Mouse (Mus musculus) hindbrain, embryonic 15.5 days (tissue): Measurements from ENCODE around the gene Cped1. TPM values are rescaled to one million over a fixed set of nuclear protein-coding genes. Genes with fewer than 3 reads are reported as not detected.

ENCODE experiments used
- ATAC-seq: fragments of 200-750 bp; cut with Nextera tagmentation; 2 replicates; pipeline ENCODE4 v1.8.0; 2017; ENCODE audit warnings: low read depth, moderate number of reproducible peaks, moderate TSS enrichment; ENCODE audit not compliant: low FRiP score
- H3K27ac ChIP-seq: fragments of 300-500 bp; sonication (generic); replicated peaks from 2 replicates; pipeline ENCODE4 v1.5.1; 2015; ENCODE audit warnings: mild to moderate bottlenecking, inconsistent platforms
- H3K27me3 ChIP-seq: fragments of 300-500 bp; sonication (generic); 2 replicates; pipeline ENCODE4 v1.6.1; 2015; ENCODE audit warnings: control low read depth, inconsistent platforms
- H3K36me3 ChIP-seq: fragments of 300-500 bp; sonication (generic); 2 replicates; pipeline ENCODE4 v1.6.1; 2015; ENCODE audit warnings: control low read depth, inconsistent platforms
- H3K4me1 ChIP-seq: fragments of 300-500 bp; sonication (generic); replicated peaks from 2 replicates; pipeline ENCODE4 v1.6.1; 2015; ENCODE audit warnings: control low read depth, inconsistent platforms
- H3K4me2 ChIP-seq: fragments of 300-500 bp; sonication (generic); 2 replicates; pipeline ENCODE4 v1.6.1; 2015; ENCODE audit warnings: moderate library complexity, mild to moderate bottlenecking, inconsistent platforms
- H3K4me3 ChIP-seq: fragments of 300-500 bp; sonication (generic); 2 replicates; pipeline ENCODE4 v1.5.1; 2015; ENCODE audit warnings: mild to moderate bottlenecking, inconsistent platforms
- H3K9ac ChIP-seq: fragments of 300-500 bp; sonication (generic); 2 replicates; pipeline ENCODE4 v1.6.1; 2015; ENCODE audit warnings: inconsistent platforms
- H3K9me3 ChIP-seq: fragments of 300-500 bp; sonication (generic); 2 replicates; pipeline ENCODE4 v1.6.1; 2016; ENCODE audit warnings: control low read depth, inconsistent platforms
- WGBS: fragments of 180-500 bp; shearing (Covaris S2); methylation state at CpG from one replicate; pipeline ENCODE4 v1.1.7; 2015; 5-methylcytosine and 5-hydroxymethylcytosine counted together
- polyA plus RNA-seq: library from polyadenylated mRNA; unstranded; fragments of >200 nt; fragmentation: Nextera tagmentation; extraction: Ambion mirVana; gene quantifications from 2 replicates; pipeline ENCODE4 v1.2.1, GENCODE M21; 2015

The Cped1 gene
- polyA plus RNA-seq, 1 experiment from 2014 or later = 3.7 TPM

DNA sequence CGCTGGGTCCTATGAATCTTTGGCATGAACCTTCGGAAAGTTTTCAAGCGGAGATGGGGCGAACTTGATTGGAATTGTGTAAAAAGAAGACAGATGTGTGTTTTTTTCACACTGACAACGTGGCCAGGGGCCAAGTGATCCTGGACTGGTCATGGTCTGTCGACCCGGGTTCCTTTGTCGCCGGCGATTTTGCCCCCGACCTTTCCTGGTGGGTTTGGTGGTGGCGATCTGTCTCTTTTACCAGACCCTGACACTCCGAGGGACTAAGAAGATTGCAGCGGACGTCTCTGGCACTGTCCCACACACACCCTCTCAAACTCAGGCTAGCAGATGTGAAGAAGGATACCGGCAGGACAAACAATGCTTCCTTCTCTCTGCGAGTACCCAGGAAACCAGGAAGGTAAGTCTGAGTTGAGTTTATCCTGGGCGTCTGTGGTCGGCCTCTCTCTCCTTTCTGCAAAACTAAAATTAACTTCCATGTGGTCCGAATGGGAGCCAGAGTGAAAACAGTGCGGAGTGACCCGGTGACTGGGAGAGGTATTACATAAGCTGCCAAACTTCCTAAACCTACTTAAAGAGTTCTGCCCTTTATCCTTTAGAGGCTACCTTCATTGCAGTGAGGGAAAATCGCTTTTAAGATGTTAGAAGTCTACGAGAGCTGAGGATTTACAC lies 1.1 kb downstream of the Cped1 start:
- peaks cover 12% of the 10 kb centered on the region for H3K27me3 ChIP-seq
- H3K4me3 ChIP-seq = peak overlapping the region; percentile 43
- no peaks in the 10 kb centered on the region for H3K9me3 ChIP-seq
- 10% methylated on average over 24 of the region's 24 CpGs for whole genome bisulfite sequencing
- H3K4me1 ChIP-seq = peaks cover 16% of the 10 kb centered on the region
- peak overlapping the region; percentile 81 for H3K4me2 ChIP-seq
- ATAC-seq = no peak
- H3K27ac ChIP-seq = no peak overlapping the region
- no peaks in the 10 kb centered on the region for H3K36me3 ChIP-seq
- no peak overlapping the region for H3K9ac ChIP-seq

- Histone ChIP-seq H3K4me2 (no peak overlapping the region), H3K9me3 (no peaks in the 10 kb centered on the region), H3K27ac (no peak overlapping the region), H3K4me3 (no peak overlapping the region), H3K36me3 (no peaks in the 10 kb centered on the region), H3K27me3 (peaks cover 12% of the 10 kb centered on the region), H3K4me1 (peaks cover 16% of the 10 kb centered on the region), H3K9ac (no peak overlapping the region)
- ATAC-seq = no peak
- WGBS = 86% methylated on average over 2 of the region's 2 CpGs
Observed at GRCm38 (mm10) chr6:21987554-21987953, 1.8 kb downstream of the Cped1 start.

GRCm38 (mm10) chr6:21988296-21988695 lies 2.6 kb downstream of the Cped1 start:
- WGBS = 90% methylated on average over 5 of the region's 5 CpGs
- ATAC-seq = no peak

DNA sequence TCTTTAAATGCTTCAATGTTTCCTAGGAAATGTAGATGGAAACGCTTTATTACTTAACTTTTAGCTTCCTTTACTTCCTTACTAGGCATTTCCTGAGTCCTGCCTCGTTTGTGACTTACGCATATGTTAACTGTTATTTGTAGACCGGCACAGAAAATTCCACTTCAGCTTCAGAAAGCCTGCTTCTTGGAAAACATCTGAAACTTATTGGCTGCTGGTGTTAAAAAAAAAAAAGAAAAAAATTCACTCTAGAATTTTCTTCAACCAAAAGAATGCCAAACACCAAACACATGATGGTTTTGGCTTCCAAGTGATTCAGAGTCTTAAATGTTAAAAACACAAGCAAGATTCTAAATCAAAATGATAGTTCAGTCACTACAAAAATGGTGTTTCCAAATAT lies 3.4 kb downstream of the Cped1 start:
- no peak overlapping the region for H3K4me3 ChIP-seq
- no peak overlapping the region for H3K4me2 ChIP-seq
- no peaks in the 10 kb centered on the region for H3K36me3 ChIP-seq
- peaks cover 12% of the 10 kb centered on the region for H3K27me3 ChIP-seq
- no peak overlapping the region for H3K27ac ChIP-seq
- ATAC-seq = no peak
- peaks cover 16% of the 10 kb centered on the region for H3K4me1 ChIP-seq
- no peak overlapping the region for H3K9ac ChIP-seq
- 87% methylated on average over 4 of the region's 4 CpGs for WGBS
- H3K9me3 ChIP-seq = no peaks in the 10 kb centered on the region

More at GRCm38 (mm10) chr6:21988296-21988695, 2.6 kb downstream of the Cped1 start:
- Histone ChIP-seq H3K9ac (no peak overlapping the region), H3K27ac (no peak overlapping the region), H3K4me2 (no peak overlapping the region), H3K4me1 (peaks cover 16% of the 10 kb centered on the region), H3K36me3 (no peaks in the 10 kb centered on the region), H3K4me3 (no peak overlapping the region), H3K9me3 (no peaks in the 10 kb centered on the region), H3K27me3 (peaks cover 12% of the 10 kb centered on the region)

- 79% methylated on average over 9 of the region's 9 CpGs for WGBS
- H3K9me3 ChIP-seq = no peaks in the 10 kb centered on the region
Observed at GRCm38 (mm10) chr6:21990181-21991135, 4.7 kb downstream of the Cped1 start.

GRCm38 (mm10) chr6:21991151-21991550 lies 5.4 kb downstream of the Cped1 start:
- H3K9me3 ChIP-seq = no peaks in the 10 kb centered on the region
- H3K27me3 ChIP-seq = peaks cover 12% of the 10 kb centered on the region
- no peak overlapping the region for H3K9ac ChIP-seq
- WGBS = 86% methylated on average over 4 of the region's 4 CpGs
- H3K36me3 ChIP-seq = no peaks in the 10 kb centered on the region
- no peak overlapping the region for H3K27ac ChIP-seq
- no peak for ATAC-seq
- peaks cover 7% of the 10 kb centered on the region for H3K4me1 ChIP-seq
- H3K4me2 ChIP-seq = no peak overlapping the region
- no peak overlapping the region for H3K4me3 ChIP-seq

More at GRCm38 (mm10) chr6:21990181-21991135, 4.7 kb downstream of the Cped1 start:
- Histone ChIP-seq H3K27me3 (peaks cover 12% of the 10 kb centered on the region), H3K27ac (no peak overlapping the region), H3K4me1 (peaks cover 12% of the 10 kb centered on the region), H3K9ac (no peak overlapping the region), H3K36me3 (no peaks in the 10 kb centered on the region), H3K4me2 (no peak overlapping the region), H3K4me3 (no peak overlapping the region)
- no peak for ATAC-seq

DNA sequence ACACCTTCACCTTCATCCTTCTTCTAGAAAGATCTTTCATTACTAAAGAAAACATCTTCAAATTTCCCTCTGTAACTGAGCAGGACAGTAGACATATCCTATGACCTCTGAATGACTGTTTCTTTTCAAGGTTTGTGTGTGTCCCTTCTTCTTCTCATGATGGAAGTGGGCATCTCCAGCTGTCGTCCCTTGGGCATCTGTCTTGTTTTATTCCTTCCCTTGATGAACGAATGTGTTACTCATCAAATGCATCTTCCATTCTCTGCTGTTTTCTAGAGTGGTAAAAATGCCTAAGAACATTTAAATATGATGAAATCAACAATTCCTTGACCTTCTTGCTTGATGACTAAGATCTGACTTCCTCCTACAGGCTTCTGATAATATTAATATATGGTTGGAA lies 7.4 kb downstream of the Cped1 start:
- no peaks in the 10 kb centered on the region for H3K9me3 ChIP-seq
- H3K27ac ChIP-seq = no peak overlapping the region
- 85% methylated on average over 2 of the region's 2 CpGs for WGBS
- no peak for ATAC-seq
- no peak overlapping the region for H3K4me3 ChIP-seq
- no peaks in the 10 kb centered on the region for H3K4me1 ChIP-seq
- 0 out of 2 replicates have a peak, but pooled peaks cover 3% of the 10 kb centered on the region for H3K27me3 ChIP-seq
- H3K4me2 ChIP-seq = no peak overlapping the region
- no peak overlapping the region for H3K9ac ChIP-seq
- H3K36me3 ChIP-seq = no peaks in the 10 kb centered on the region

- Histone ChIP-seq H3K4me3 (no peak overlapping the region), H3K4me2 (no peak overlapping the region), H3K27me3 (no peaks in the 10 kb centered on the region), H3K36me3 (no peaks in the 10 kb centered on the region), H3K9me3 (no peaks in the 10 kb centered on the region), H3K4me1 (no peaks in the 10 kb centered on the region), H3K9ac (no peak overlapping the region), H3K27ac (no peak overlapping the region)
- no peak for ATAC-seq
- 64% methylated on average over 4 of the region's 4 CpGs for WGBS
Observed at GRCm38 (mm10) chr6:21998131-21998530, 12.4 kb downstream of the Cped1 start.

DNA sequence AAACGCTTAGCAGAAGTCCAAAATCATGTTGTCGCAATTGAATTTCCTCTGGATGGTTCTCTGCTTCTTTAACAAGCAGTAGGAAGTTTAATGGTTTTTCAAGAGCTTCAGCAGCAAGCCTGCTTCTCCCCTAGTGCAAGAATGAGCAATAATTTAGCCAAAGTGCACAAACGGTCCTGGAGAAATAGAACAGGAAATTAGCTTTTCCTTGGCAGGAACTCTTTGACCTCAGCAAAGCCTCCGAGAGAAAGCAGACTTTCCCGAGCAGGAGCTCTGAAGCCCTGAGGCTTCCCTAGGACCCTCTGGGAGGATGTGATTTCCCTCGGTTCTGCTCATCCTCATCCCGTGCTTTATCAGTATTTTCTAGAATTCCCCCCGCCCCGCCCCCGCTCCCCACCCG lies 13.3 kb downstream of the Cped1 start:
- H3K4me1 ChIP-seq = no peaks in the 10 kb centered on the region
- no peak overlapping the region for H3K9ac ChIP-seq
- H3K27me3 ChIP-seq = no peaks in the 10 kb centered on the region
- 55% methylated on average over 11 of the region's 11 CpGs for WGBS
- H3K9me3 ChIP-seq = no peaks in the 10 kb centered on the region
- H3K4me3 ChIP-seq = no peak overlapping the region
- H3K27ac ChIP-seq = no peak overlapping the region
- ATAC-seq = no peak
- no peaks in the 10 kb centered on the region for H3K36me3 ChIP-seq
- H3K4me2 ChIP-seq = 0 out of 2 replicates have a peak overlapping the region, but pooled peaks have one; percentile 11

DNA sequence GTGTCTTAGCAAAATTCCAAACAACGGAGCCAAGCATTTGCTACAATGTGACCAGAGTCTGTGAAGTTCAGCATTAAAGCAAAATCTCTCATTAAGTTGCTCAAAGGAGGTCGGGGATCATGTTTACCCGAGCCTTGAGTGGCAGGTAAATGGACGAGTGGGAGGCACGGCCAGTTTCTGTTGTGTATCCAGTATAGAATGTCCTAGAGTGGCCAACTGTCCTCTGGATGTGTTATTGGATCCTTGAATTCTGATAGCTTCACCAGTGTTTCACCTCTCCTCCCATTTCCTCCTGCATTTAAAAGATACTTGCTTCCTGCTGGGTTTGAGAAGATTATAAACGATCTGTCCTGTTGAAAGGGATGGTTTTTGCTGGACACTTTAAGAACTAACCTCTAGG lies 14.4 kb downstream of the Cped1 start:
- Histone ChIP-seq H3K9ac (no peak overlapping the region), H3K4me1 (no peaks in the 10 kb centered on the region), H3K27me3 (no peaks in the 10 kb centered on the region), H3K9me3 (no peaks in the 10 kb centered on the region), H3K4me2 (no peak overlapping the region), H3K27ac (no peak overlapping the region), H3K36me3 (no peaks in the 10 kb centered on the region), H3K4me3 (no peak overlapping the region)
- ATAC-seq = no peak
- WGBS = 67% methylated on average over 6 of the region's 6 CpGs

GRCm38 (mm10) chr6:22000881-22001280 lies 15.2 kb downstream of the Cped1 start:
- no peak overlapping the region for H3K27ac ChIP-seq
- H3K4me2 ChIP-seq = no peak overlapping the region
- H3K36me3 ChIP-seq = no peaks in the 10 kb centered on the region
- ATAC-seq = no peak
- no peaks in the 10 kb centered on the region for H3K4me1 ChIP-seq
- WGBS = 86% methylated on average over 3 of the region's 3 CpGs
- H3K4me3 ChIP-seq = no peak overlapping the region
- no peaks in the 10 kb centered on the region for H3K9me3 ChIP-seq
- H3K27me3 ChIP-seq = no peaks in the 10 kb centered on the region
- no peak overlapping the region for H3K9ac ChIP-seq

DNA sequence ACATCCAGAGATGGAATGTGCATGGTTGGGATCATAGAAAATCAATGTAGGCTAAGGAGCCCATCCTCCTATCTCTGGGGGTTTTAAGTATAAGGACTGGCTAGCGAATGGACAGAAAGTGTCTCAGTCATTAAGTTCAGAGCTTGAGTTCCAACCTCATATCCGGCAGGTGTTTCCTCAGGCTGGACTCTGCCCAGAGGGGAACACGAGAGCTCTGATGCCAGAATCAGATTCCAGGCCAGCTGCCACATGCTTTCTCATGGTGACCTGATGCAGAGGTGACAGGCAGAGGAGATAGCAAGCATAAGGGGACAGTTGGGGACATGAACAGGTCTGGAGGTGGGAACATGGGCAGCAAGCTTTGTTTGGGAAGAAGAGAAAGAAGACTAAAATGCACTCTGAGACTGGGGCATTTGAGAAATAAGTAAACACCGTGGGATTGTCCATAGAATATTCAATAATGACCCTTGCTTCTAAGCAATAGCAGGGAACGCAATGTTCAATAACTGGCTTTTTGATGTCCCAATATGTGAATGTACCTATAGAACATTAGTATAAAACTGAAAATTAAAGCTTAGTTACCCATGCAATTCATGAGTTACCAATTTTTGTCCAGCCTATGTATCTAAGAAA lies 15.7 kb downstream of the Cped1 start:
- no peak overlapping the region for H3K27ac ChIP-seq
- H3K4me1 ChIP-seq = no peaks in the 10 kb centered on the region
- H3K36me3 ChIP-seq = no peaks in the 10 kb centered on the region
- H3K4me3 ChIP-seq = no peak overlapping the region
- WGBS = 94% methylated on average over 5 of the region's 5 CpGs
- ATAC-seq = no peak
- no peak overlapping the region for H3K9ac ChIP-seq
- H3K27me3 ChIP-seq = no peaks in the 10 kb centered on the region
- no peak overlapping the region for H3K4me2 ChIP-seq
- H3K9me3 ChIP-seq = no peaks in the 10 kb centered on the region
